Mouse (Mus musculus) retina, postnatal 7 days (tissue): Measurements from ENCODE around the gene Fam111a.

Experiments used
- DNase-seq: peaks from one replicate; pipeline ENCODE4 v3.0.0-alpha.2; 2012; ENCODE audit warnings: low read depth, low spot score

Fam111a gene

DNA sequence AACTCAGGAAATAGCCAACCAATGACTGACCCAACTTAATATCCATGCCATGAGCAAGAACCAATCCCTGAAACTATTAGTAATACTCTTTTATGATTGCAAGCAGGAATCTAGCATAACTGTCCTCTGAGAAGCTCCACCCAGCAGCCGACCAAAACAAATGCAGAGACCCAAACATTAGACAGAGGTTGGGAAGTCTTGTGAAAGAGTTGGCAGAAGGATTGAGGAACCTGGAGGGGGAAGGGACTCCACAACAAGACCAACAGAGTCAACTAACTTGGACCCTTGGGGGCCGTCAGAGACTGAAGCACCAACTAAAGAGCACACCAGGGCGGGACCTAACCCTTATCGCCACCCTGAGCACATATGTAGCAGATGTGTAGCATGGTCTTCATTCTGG, 12.7 kb downstream of the Fam111a start:
- no peak for DNase-seq

- no peak for DNase-seq
These were observed 18.7 kb downstream of the Fam111a start for GRCm38 (mm10) chr19:12564197-12564596.

GRCm38 (mm10) chr19:12567011-12567410, 21.5 kb downstream of the Fam111a start:
- no peak for DNase-seq

DNA sequence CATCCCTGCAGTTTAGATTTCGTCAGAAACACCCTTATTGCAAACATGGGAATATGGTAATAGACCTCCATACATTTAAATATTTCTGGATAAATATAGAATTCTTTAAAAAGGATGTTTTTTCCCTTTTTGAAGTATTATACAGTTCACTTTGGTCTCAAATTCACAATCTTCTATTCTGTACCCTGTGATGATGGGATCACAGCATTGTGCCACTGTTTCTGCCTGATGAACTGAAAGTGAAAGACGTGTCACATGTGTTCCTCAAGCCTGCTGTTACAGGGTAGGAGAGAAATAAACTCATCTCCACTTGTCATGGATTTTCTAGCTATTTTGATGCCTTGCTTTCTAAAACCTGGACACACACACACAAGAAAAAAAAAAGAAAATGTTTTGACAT, 25.3 kb downstream of the Fam111a start:
- no peak for DNase-seq

- no peak for DNase-seq
These were observed 26.1 kb downstream of the Fam111a start for GRCm38 (mm10) chr19:12571687-12572086.

GRCm38 (mm10) chr19:12572614-12573265, 27.2 kb downstream of the Fam111a start:
- DNase-seq, result no peak

- peak; percentile 37 for DNase-seq
These were observed 27.9 kb downstream of the Fam111a start for GRCm38 (mm10) chr19:12573266-12574011.

DNA sequence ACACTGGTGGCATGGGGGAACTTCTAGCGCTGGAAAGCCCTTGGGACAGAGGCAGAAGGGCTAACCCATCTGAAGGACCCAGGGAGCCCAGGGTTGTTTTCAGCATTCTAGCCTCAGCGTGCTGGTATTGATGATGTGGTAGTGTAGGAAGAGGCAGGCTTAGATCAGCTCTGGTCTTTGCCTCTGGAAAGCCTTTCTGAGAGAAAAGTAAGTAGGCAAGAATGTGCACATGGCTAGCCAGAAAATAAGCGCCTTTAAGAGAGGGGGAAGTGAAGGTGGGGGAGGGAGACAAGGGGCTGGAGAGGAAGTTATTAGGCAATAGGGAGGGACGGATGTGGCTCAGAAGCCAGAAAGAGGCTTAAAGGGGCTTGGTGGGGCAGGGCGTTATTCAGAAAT, 28.5 kb downstream of the Fam111a start:
- no peak for DNase-seq

DNA sequence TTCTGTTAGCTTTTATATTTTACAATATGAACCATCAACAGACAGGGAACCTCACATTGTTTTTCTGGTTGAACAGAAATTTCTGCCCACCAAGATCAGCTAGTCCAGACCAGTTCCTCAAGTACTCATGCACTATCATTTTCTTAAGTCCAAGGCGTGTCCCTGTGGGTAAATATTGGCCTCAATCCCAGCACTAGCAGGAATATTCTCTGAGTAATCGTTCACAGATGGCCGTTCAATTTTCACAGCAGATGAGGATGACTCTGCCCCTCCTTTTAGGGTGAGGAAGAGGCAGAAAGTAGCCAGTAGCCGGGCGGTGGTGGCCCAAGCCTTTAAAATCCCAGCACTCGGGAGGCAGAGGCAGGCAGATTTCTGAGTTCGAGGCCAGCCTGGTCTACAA, 29.6 kb downstream of the Fam111a start:
- DNase-seq, result no peak

- DNase-seq, result no peak
These were observed 30.0 kb downstream of the Fam111a start for GRCm38 (mm10) chr19:12575514-12575913.

- DNase-seq, result no peak
These were observed 31.1 kb downstream of the Fam111a start for GRCm38 (mm10) chr19:12576639-12577038.

- DNase-seq, result no peak
These were observed 39.8 kb downstream of the Fam111a start for GRCm38 (mm10) chr19:12585310-12585709.

DNA sequence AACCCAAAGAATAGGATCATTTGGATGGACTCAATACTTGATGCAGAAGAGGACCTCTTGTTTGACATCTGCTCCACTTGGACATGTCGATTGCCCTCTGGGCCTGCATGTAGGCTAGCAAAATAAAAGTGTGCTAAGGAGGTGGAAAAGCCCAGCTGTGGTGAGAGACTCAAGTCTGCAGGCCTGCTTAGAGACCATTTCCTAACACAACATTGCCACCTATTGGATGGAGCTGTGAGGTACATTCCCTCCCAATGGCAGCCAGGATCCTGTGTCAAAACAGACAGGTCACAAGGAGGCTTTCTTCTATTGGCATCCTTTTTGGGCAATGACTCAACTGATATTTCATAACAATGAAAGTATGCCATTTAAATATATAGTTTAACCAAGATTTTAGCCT, 46.4 kb downstream of the Fam111a start:
- peak; percentile 61 for DNase-seq

DNA sequence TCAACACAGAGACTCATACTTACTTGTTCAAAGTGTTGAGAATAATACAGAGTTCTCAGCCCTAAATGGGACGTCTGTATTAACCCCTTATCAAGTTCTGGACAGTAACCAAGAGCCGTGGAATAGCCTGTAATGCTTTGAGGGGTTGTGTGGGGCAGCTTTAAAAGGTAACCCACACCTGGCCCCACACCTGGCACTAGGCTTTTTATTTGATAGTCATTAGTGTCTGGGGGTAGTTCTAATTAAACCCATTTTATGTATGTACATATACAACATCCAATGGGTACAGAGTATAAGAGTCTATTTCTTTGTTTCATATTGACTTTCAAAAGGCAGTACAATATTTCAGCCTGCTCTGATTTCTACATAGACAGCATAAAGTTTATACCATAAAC, 49.6 kb downstream of the Fam111a start:
- no peak for DNase-seq

- peak; percentile 56 for DNase-seq
These were observed 50.2 kb downstream of the Fam111a start for GRCm38 (mm10) chr19:12595530-12596289.

GRCm38 (mm10) chr19:12596290-12597072, 50.9 kb downstream of the Fam111a start:
- DNase-seq, result no peak

GRCm38 (mm10) chr19:12597073-12597405, 51.5 kb downstream of the Fam111a start:
- DNase-seq, result no peak

- no peak for DNase-seq
These were observed 53.1 kb downstream of the Fam111a start for GRCm38 (mm10) chr19:12598674-12599073.

GRCm38 (mm10) chr19:12599674-12600073, 54.1 kb downstream of the Fam111a start, which contains the start of gene Gm4952:
TSS of gene Gm4952 (plus strand) at chr19:12599974.
- DNase-seq, result no peak

- DNase-seq, result no peak
These were observed 55.3 kb downstream of the Fam111a start for GRCm38 (mm10) chr19:12600684-12601480.

GRCm38 (mm10) chr19:12608336-12608735, 62.8 kb downstream of the Fam111a start:
- no peak for DNase-seq
